Mouse (Mus musculus): ENCODE results near the gene Tyw1. TPM values are rescaled to one million over a fixed set of nuclear protein-coding genes. Genes with fewer than 3 reads are reported as not detected.

Tyw1 gene
- total and polyA plus RNA-seq, 3 experiments = 34.7 to 46.5 (median 37.1) TPM

- no peak overlapping the region for H3K4me3 ChIP-seq (replicated peaks in 1 of 3; ENCODE audit: low read depth in 2 of 3, low read length in 2 of 3, poor library complexity in 1 of 3)
- H3K79me2 ChIP-seq (replicated peaks; ENCODE audit: control insufficient read depth, extremely low read depth, insufficient read depth, poor library complexity, severe bottlenecking) = peaks cover 6% of the 10 kb centered on the region; the same call in 1 of the 2 replicates
- peaks cover 84 to 96% of the 10 kb centered on the region in 2 experiments for H3K36me3 ChIP-seq (replicated peaks in 1 of 2; ENCODE audit: control insufficient read depth in 1 of 2, insufficient read depth in 1 of 2, low read length in 1 of 2)
- dilution Hi-C loops (cut with MboI; ENCODE audit: extremely low pct_ligation_motif_present, extremely low pct_unique_long_range_greater_than_20kb, low sequenced_read_pairs) (no loop called here), in situ Hi-C loops (cut with MboI; ENCODE audit: low pct_ligation_motif_present, low pct_unique_long_range_greater_than_20kb, low sequenced_read_pairs) (no loop called here)
- no peaks in the 10 kb centered on the region for H3K27me3 ChIP-seq (replicated peaks)
- H3K9me3 ChIP-seq (replicated peaks; ENCODE audit: low read length) = no peaks in the 10 kb centered on the region
- TF ChIP-seq NRF1 (IDR thresholded peaks at IDR 0.05; ENCODE audit: low read depth, low read length) = no peak
- no peak for TF ChIP-seq ZC3H11A (IDR thresholded peaks at IDR 0.05; ENCODE audit: low read depth, low read length)
- no peak for TF ChIP-seq NELFE (IDR thresholded peaks at IDR 0.05; ENCODE audit: low read depth, low read length)
- TF ChIP-seq UBTF (IDR thresholded peaks at IDR 0.05; ENCODE audit: low read depth, low read length) = no peak
- no peak for TF ChIP-seq MAZ (IDR thresholded peaks at IDR 0.05; ENCODE audit: low read depth, low read length)
- no peak for TF ChIP-seq RAD21 (IDR thresholded peaks at IDR 0.05; ENCODE audit: low read depth, low read length)
- TF ChIP-seq HCFC1 (IDR thresholded peaks at IDR 0.05; ENCODE audit: low read depth, low read length) = no peak
- no peak overlapping the region for H3K9ac ChIP-seq (ENCODE audit: insufficient read depth, low read depth)
- H3K27ac ChIP-seq (ENCODE audit: insufficient read depth, low read depth) = no peak overlapping the region
- DNase-seq (ENCODE audit: extremely low read depth) = no peak
- H3K4me2 ChIP-seq (ENCODE audit: insufficient read depth, low read depth, poor library complexity, severe bottlenecking) = no peak overlapping the region
- peaks cover 0 to 10% of the 10 kb centered on the region in 2 experiments; a peak in 1 of 4 replicates for H3K4me1 ChIP-seq (ENCODE audit: control insufficient read depth in 1 of 2, insufficient read depth in 2 of 2)
These were observed 7.6 kb upstream of the Tyw1 start for GRCm38 (mm10) chr5:130247823-130248222.

- Histone ChIP-seq H3K27ac (ENCODE audit: insufficient read depth, low read depth) (peak overlapping the region; percentile 53), H3K9me3 (replicated peaks; ENCODE audit: low read length) (no peaks in the 10 kb centered on the region), H3K27me3 (replicated peaks) (no peaks in the 10 kb centered on the region), H3K4me1 (ENCODE audit: control insufficient read depth in 1 of 2, insufficient read depth in 2 of 2) (peaks cover 2 to 26% of the 10 kb centered on the region in 2 experiments; a peak in 2 of 4 replicates), H3K9ac (ENCODE audit: insufficient read depth, low read depth) (peak overlapping the region; percentile 69), H3K79me2 (replicated peaks; ENCODE audit: control insufficient read depth, extremely low read depth, insufficient read depth, poor library complexity, severe bottlenecking) (peaks cover 40% of the 10 kb centered on the region), H3K4me2 (ENCODE audit: insufficient read depth, low read depth, poor library complexity, severe bottlenecking) (peak overlapping the region; percentile 73), H3K4me3 (replicated peaks in 1 of 3; ENCODE audit: low read depth in 2 of 3, low read length in 2 of 3, poor library complexity in 1 of 3) (peak overlapping the region; percentile 74 to 94 (median 85)), H3K36me3 (replicated peaks in 1 of 2; ENCODE audit: control insufficient read depth in 1 of 2, insufficient read depth in 1 of 2, low read length in 1 of 2) (peaks cover 34 to 47% of the 10 kb centered on the region in 2 experiments)
- no peak for TF ChIP-seq BHLHE40 (IDR thresholded peaks at IDR 0.05; ENCODE audit: low read depth, low read length)
- peak in 1 of 2 experiments; percentile 50; a peak in 2 of 4 replicates for TF ChIP-seq CTCF (conservative IDR thresholded peaks at IDR 0.05 in 1 of 2, IDR thresholded peaks at IDR 0.05 in 1 of 2; ENCODE audit: low read depth in 2 of 2, low read length in 2 of 2)
- TF ChIP-seq RAD21 (IDR thresholded peaks at IDR 0.05; ENCODE audit: low read depth, low read length) = no peak
- no peak for TF ChIP-seq E2F4 (IDR thresholded peaks at IDR 0.05; ENCODE audit: insufficient replicate concordance, low read depth, low read length)
- dilution Hi-C loops (cut with MboI; ENCODE audit: extremely low pct_ligation_motif_present, extremely low pct_unique_long_range_greater_than_20kb, low sequenced_read_pairs) = no loop called here
- in situ Hi-C loops (cut with MboI; ENCODE audit: low pct_ligation_motif_present, low pct_unique_long_range_greater_than_20kb, low sequenced_read_pairs) = no loop called here
- DNase-seq (ENCODE audit: extremely low read depth) = peak; percentile 36
These were observed 1.0 kb upstream of the Tyw1 start for GRCm38 (mm10) chr5:130254164-130255016.
